Mouse (Mus musculus) stomach, embryonic 14.5 days (tissue): ENCODE measurements around the gene Caskin1. TPM values are rescaled to one million over a fixed set of nuclear protein-coding genes. Genes with fewer than 3 reads are reported as not detected.
"Not testable (repeated sequence)": the region's sequence is repeated elsewhere in the genome, so short reads cannot be mapped to it uniquely, and the experiment has no call there.

ENCODE experiments used
- ATAC-seq: fragments of 200-750 bp; cut with Nextera tagmentation; 2 replicates; pipeline ENCODE4 v1.8.0; 2017; ENCODE audit warnings: low read depth, moderate TSS enrichment; ENCODE audit not compliant: insufficient number of reproducible peaks, insufficient read depth, low FRiP score
- H3K27ac ChIP-seq: fragments of 300-500 bp; sonication (generic); 2 replicates; pipeline ENCODE4 v1.5.1; 2014; ENCODE audit warnings: mild to moderate bottlenecking, low read length, moderate library complexity, mixed read lengths
- H3K27me3 ChIP-seq: fragments of 300-500 bp; sonication (generic); 2 replicates; pipeline ENCODE4 v1.6.1; 2014; ENCODE audit warnings: low read length, control low read depth, mixed read lengths; ENCODE audit not compliant: control insufficient read depth, insufficient read depth
- H3K36me3 ChIP-seq: fragments of 300-500 bp; sonication (generic); 2 replicates; pipeline ENCODE4 v1.6.1; 2014; ENCODE audit warnings: mild to moderate bottlenecking, control low read depth, low read length, moderate library complexity, mixed read lengths; ENCODE audit not compliant: control insufficient read depth, insufficient read depth
- H3K4me1 ChIP-seq: fragments of 300-500 bp; sonication (generic); 2 replicates; pipeline ENCODE4 v1.6.1; 2014; ENCODE audit warnings: low read length, control low read depth, mixed read lengths; ENCODE audit not compliant: control insufficient read depth, insufficient read depth
- H3K4me2 ChIP-seq: fragments of 300-500 bp; sonication (generic); replicated peaks from 2 replicates; pipeline ENCODE4 v1.6.1; 2014; ENCODE audit warnings: low read depth, low read length, control low read depth
- H3K4me3 ChIP-seq: fragments of 300-500 bp; sonication (generic); 2 replicates; pipeline ENCODE4 v1.5.1; 2014; ENCODE audit warnings: low read depth, low read length, control low read depth
- H3K9ac ChIP-seq: fragments of 300-500 bp; sonication (generic); replicated peaks from 2 replicates; pipeline ENCODE4 v1.6.1; 2014; ENCODE audit warnings: low read depth, mild to moderate bottlenecking, control low read depth, low read length, moderate library complexity, mixed read lengths
- H3K9me3 ChIP-seq: fragments of 300-500 bp; sonication (generic); 2 replicates; pipeline ENCODE4 v1.6.1; 2016; ENCODE audit warnings: low read depth, low read length, control low read depth; ENCODE audit not compliant: control insufficient read depth
- WGBS: fragments of 180-500 bp; shearing (Covaris S2); extraction: QIAGEN DNeasy Blood & Tissue Kit; methylation state at CpG from one replicate; pipeline ENCODE4 v1.1.7; 2014; 5-methylcytosine and 5-hydroxymethylcytosine counted together
- polyA plus RNA-seq: library from polyadenylated mRNA; unstranded; fragments of >200 nt; fragmentation: Nextera tagmentation; extraction: Ambion mirVana; gene quantifications from 2 replicates; pipeline ENCODE4 v1.2.1, GENCODE M21; 2014

Caskin1 gene
- polyA plus RNA-seq, 1 experiment from 2014 or later, result 3.8 TPM

- no peaks in the 10 kb centered on the region for H3K9me3 ChIP-seq
- 0 out of 2 replicates have a peak overlapping the region, but pooled peaks have one; percentile 73 for H3K4me2 ChIP-seq
- no peak overlapping the region for H3K4me3 ChIP-seq
- H3K36me3 ChIP-seq, result peaks cover 29% of the 10 kb centered on the region
- no peaks in the 10 kb centered on the region for H3K27me3 ChIP-seq
- no peak overlapping the region for H3K27ac ChIP-seq
- no peak for ATAC-seq
- H3K9ac ChIP-seq, result no peak overlapping the region
- 66% methylated on average over 2 of the region's 2 CpGs for WGBS
- peaks cover 10% of the 10 kb centered on the region; the same call in 1 of the 2 replicates for H3K4me1 ChIP-seq
These were observed 35.0 kb upstream of the Caskin1 start for GRCm38 (mm10) chr17:24453372-24453771.

- Histone ChIP-seq H3K9ac (peak overlapping the region; percentile 95), H3K27ac (peak overlapping the region; percentile 98), H3K4me1 (peaks cover 10% of the 10 kb centered on the region; the same call in 1 of the 2 replicates), H3K36me3 (peaks cover 20% of the 10 kb centered on the region), H3K9me3 (no peaks in the 10 kb centered on the region), H3K4me3 (peak overlapping the region; percentile 77), H3K4me2 (peak overlapping the region; percentile 73), H3K27me3 (no peaks in the 10 kb centered on the region)
- ATAC-seq, result no peak
- WGBS, result 2% methylated on average over 14 of the region's 14 CpGs
These were observed 34.1 kb upstream of the Caskin1 start for GRCm38 (mm10) chr17:24454218-24454755.

- WGBS, result under 1% methylated on average over 61 of the region's 67 CpGs
- Histone ChIP-seq H3K27me3 (no peaks in the 10 kb centered on the region), H3K4me2 (peak overlapping the region; percentile 73), H3K4me3 (peak overlapping the region; percentile 77), H3K27ac (peak overlapping the region; percentile 98), H3K9me3 (no peaks in the 10 kb centered on the region), H3K4me1 (peaks cover 10% of the 10 kb centered on the region; the same call in 1 of the 2 replicates), H3K9ac (peak overlapping the region; percentile 95), H3K36me3 (peaks cover 14% of the 10 kb centered on the region)
- peak; percentile 95 for ATAC-seq
These were observed 33.5 kb upstream of the Caskin1 start for GRCm38 (mm10) chr17:24454756-24455522.

- H3K9me3 ChIP-seq, ATAC-seq, H3K4me1 ChIP-seq, H3K27me3 ChIP-seq, H3K36me3 ChIP-seq, H3K9ac ChIP-seq: not testable (repeated sequence)
- peak overlapping the region; percentile 77; the same call in 1 of the 2 replicates for H3K4me3 ChIP-seq
- peak overlapping the region; percentile 30 for H3K4me2 ChIP-seq
- WGBS, result 49% methylated on average over 10 of the region's 10 CpGs
- peak overlapping the region; percentile 10; the same call in 1 of the 2 replicates for H3K27ac ChIP-seq
These were observed 32.7 kb upstream of the Caskin1 start for GRCm38 (mm10) chr17:24455523-24456206.

- WGBS, result 77% methylated on average over 2 of the region's 2 CpGs
- H3K27ac ChIP-seq, result no peak overlapping the region
- ATAC-seq, result no peak
- H3K9me3 ChIP-seq, result no peaks in the 10 kb centered on the region
- no peak overlapping the region for H3K4me3 ChIP-seq
- no peaks in the 10 kb centered on the region for H3K4me1 ChIP-seq
- H3K27me3 ChIP-seq, result no peaks in the 10 kb centered on the region
- H3K9ac ChIP-seq, result no peak overlapping the region
- no peak overlapping the region for H3K4me2 ChIP-seq
- H3K36me3 ChIP-seq, result no peaks in the 10 kb centered on the region
These were observed 26.8 kb upstream of the Caskin1 start for GRCm38 (mm10) chr17:24461580-24461979.

- Histone ChIP-seq H3K36me3 (no peaks in the 10 kb centered on the region), H3K9me3 (no peaks in the 10 kb centered on the region), H3K4me2 (no peak overlapping the region), H3K27me3 (no peaks in the 10 kb centered on the region), H3K4me3 (no peak overlapping the region), H3K27ac (no peak overlapping the region), H3K9ac (no peak overlapping the region), H3K4me1 (no peaks in the 10 kb centered on the region)
- 73% methylated on average over 1 of the region's 1 CpGs for WGBS
- ATAC-seq, result no peak
These were observed 25.5 kb upstream of the Caskin1 start for GRCm38 (mm10) chr17:24462932-24463331.

- no peaks in the 10 kb centered on the region for H3K9me3 ChIP-seq
- no peaks in the 10 kb centered on the region for H3K27me3 ChIP-seq
- H3K36me3 ChIP-seq, result no peaks in the 10 kb centered on the region
- no peak overlapping the region for H3K4me2 ChIP-seq
- no peak overlapping the region for H3K27ac ChIP-seq
- no peak for ATAC-seq
- no peaks in the 10 kb centered on the region for H3K4me1 ChIP-seq
- H3K4me3 ChIP-seq, result no peak overlapping the region
- 57% methylated on average over 6 of the region's 6 CpGs for WGBS
- H3K9ac ChIP-seq, result no peak overlapping the region
These were observed 24.8 kb upstream of the Caskin1 start for GRCm38 (mm10) chr17:24463374-24464133.
